Mouse (Mus musculus): ENCODE results near the gene Ddr2. TPM values are rescaled to one million over a fixed set of nuclear protein-coding genes. Genes with fewer than 3 reads are reported as not detected.

The Ddr2 gene
- total and polyA plus RNA-seq, 3 experiments = 0.04 TPM; not detected in 2

DNA sequence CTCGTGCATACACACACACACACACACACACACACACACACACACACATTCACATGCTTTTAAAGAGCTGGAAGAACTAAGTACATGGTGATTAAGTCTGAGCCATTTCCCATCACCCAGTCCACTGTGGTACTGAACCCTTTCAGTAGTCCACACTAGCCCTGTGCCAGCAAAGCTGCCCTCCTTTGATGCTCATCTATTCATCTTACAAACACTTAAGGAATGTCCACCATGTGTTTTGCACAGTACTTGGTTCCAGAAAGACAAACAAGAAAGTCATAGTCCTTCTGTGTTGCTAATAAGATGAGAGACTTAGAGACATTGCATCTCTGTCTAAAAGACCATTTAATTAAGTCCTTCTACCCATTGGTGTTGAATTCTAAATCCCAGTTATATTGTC is 29.7 kb downstream of the Ddr2 start:
- DNase-seq (ENCODE audit: low read depth, low spot score) = no peak
- TF ChIP-seq HCFC1 (IDR thresholded peaks at IDR 0.05; ENCODE audit: low read depth, low read length) = no peak
- no peak for TF ChIP-seq MAX (IDR thresholded peaks at IDR 0.05; ENCODE audit: low read length)
- TF ChIP-seq CHD1 (IDR thresholded peaks at IDR 0.05; ENCODE audit: low read depth, low read length) = no peak
- no peak for TF ChIP-seq USF1 (IDR thresholded peaks at IDR 0.05; ENCODE audit: low read depth, low read length)
- TF ChIP-seq ZNF384 (IDR thresholded peaks at IDR 0.05; ENCODE audit: low read depth, low read length) = no peak
- no peak for TF ChIP-seq CTCF (IDR thresholded peaks at IDR 0.05 in 2 of 3, conservative IDR thresholded peaks at IDR 0.05 in 1 of 3; ENCODE audit: control insufficient read depth in 1 of 3, insufficient read depth in 1 of 3, low read depth in 2 of 3, low read length in 3 of 3, poor library complexity in 1 of 3, severe bottlenecking in 1 of 3)
- no peak for TF ChIP-seq ZMIZ1 (IDR thresholded peaks at IDR 0.05; ENCODE audit: low read depth, low read length)
- no peak for TF ChIP-seq RCOR1 (IDR thresholded peaks at IDR 0.05; ENCODE audit: low read depth, low read length)
- no peak for TF ChIP-seq SIN3A (IDR thresholded peaks at IDR 0.05; ENCODE audit: low read length)

DNA sequence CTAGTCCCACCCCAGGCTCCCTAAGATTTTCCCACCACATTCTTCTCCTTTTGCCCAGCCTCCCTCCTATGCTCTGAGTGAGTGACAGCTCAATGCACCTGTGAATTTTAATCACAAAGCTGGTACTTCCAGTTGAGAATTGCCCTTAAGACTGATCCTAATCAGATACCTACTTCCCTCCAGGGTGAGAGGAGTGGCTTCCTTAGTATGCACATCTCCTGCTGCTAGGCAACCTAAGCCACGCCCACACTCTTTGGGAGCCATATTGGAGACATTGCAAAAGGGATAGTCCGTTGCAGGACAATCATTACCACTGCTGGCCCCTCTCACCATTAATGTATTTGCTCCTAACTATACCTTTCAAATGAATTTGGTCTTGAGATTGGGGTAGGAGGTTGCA is 31.1 kb downstream of the Ddr2 start:
- H3K36me3 ChIP-seq (ENCODE audit: control insufficient read depth in 1 of 2, insufficient read depth in 2 of 2, low read length in 2 of 2) = no peaks in the 10 kb centered on the region
- DNase-seq (ENCODE audit: low read depth, low spot score) = peak; percentile 8
- no peak overlapping the region for H3K9ac ChIP-seq (ENCODE audit: control insufficient read depth, low read depth, low read length, poor library complexity, severe bottlenecking)
- H3K79me2 ChIP-seq (ENCODE audit: control insufficient read depth, insufficient read depth, low read length, poor library complexity) = no peaks in the 10 kb centered on the region
- TF ChIP-seq CHD1 (IDR thresholded peaks at IDR 0.05; ENCODE audit: low read depth, low read length) = no peak
- TF ChIP-seq POLR2AphosphoS2 (IDR thresholded peaks at IDR 0.05; ENCODE audit: low read length) = no peak
- no peak for TF ChIP-seq ZKSCAN1 (IDR thresholded peaks at IDR 0.05; ENCODE audit: low read depth, low read length)
- TF ChIP-seq MYB (IDR thresholded peaks at IDR 0.05; ENCODE audit: low read depth, low read length) = no peak
- TF ChIP-seq EP300 (IDR thresholded peaks at IDR 0.05; ENCODE audit: low read depth in 1 of 2, low read length in 2 of 2) = no peak
- TF ChIP-seq SMC3 (IDR thresholded peaks at IDR 0.05; ENCODE audit: low read depth, low read length) = no peak
- no peak for TF ChIP-seq NRF1 (IDR thresholded peaks at IDR 0.05; ENCODE audit: insufficient read depth, low read depth, low read length, poor library complexity, severe bottlenecking)
- no peak for TF ChIP-seq USF1 (IDR thresholded peaks at IDR 0.05; ENCODE audit: low read depth, low read length)
- no peak for TF ChIP-seq TBP (IDR thresholded peaks at IDR 0.05; ENCODE audit: low read depth, low read length)
- no peak overlapping the region for H3K4me3 ChIP-seq (ENCODE audit: control insufficient read depth in 1 of 2, insufficient read depth in 1 of 2, low read depth in 2 of 2, low read length in 2 of 2)
- H3K27ac ChIP-seq (ENCODE audit: control insufficient read depth, low read depth, low read length) = no peak overlapping the region
- H3K4me1 ChIP-seq (ENCODE audit: control insufficient read depth in 1 of 2, insufficient read depth in 2 of 2, low read length in 2 of 2) = no peaks in the 10 kb centered on the region
- H3K27me3 ChIP-seq (ENCODE audit: control insufficient read depth in 1 of 2, insufficient read depth in 2 of 2, low read length in 2 of 2) = no peaks in the 10 kb centered on the region
- no peaks in the 10 kb centered on the region for H3K9me3 ChIP-seq (replicated peaks; ENCODE audit: insufficient read depth, low read length)

More for the DNA sequence above, 29.7 kb downstream of the Ddr2 start:
- no peaks in the 10 kb centered on the region for H3K9me3 ChIP-seq (replicated peaks; ENCODE audit: insufficient read depth, low read length)
- no peaks in the 10 kb centered on the region for H3K36me3 ChIP-seq (ENCODE audit: control insufficient read depth in 1 of 2, insufficient read depth in 2 of 2, low read length in 2 of 2)
- H3K9ac ChIP-seq (ENCODE audit: control insufficient read depth, low read depth, low read length, poor library complexity, severe bottlenecking) = no peak overlapping the region
- H3K4me3 ChIP-seq (ENCODE audit: control insufficient read depth in 1 of 2, insufficient read depth in 1 of 2, low read depth in 2 of 2, low read length in 2 of 2) = no peak overlapping the region
- no peak overlapping the region for H3K27ac ChIP-seq (ENCODE audit: control insufficient read depth, low read depth, low read length)
- H3K27me3 ChIP-seq (ENCODE audit: control insufficient read depth in 1 of 2, insufficient read depth in 2 of 2, low read length in 2 of 2) = no peaks in the 10 kb centered on the region
- no peaks in the 10 kb centered on the region for H3K79me2 ChIP-seq (ENCODE audit: control insufficient read depth, insufficient read depth, low read length, poor library complexity)
- no peaks in the 10 kb centered on the region for H3K4me1 ChIP-seq (ENCODE audit: control insufficient read depth in 1 of 2, insufficient read depth in 2 of 2, low read length in 2 of 2)

DNA sequence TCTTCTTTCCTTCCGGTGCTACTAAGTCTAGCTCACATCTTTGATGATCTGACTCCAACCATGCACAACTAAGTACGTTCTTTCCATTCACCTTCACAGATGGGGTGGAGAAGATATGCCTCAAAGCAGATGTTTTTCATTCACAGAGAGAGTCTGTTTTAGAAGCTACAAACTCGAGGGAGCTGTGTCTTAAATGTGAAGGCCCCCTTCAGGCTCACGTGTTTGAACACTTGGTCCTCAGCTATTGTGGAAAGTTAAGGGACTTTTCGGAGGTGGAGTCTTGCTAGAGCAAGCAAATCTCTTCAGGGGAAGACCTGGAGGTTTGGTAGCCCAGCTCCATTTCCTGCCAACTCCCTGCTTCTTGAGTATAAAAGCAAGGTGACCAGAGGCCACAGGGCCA is 34.2 kb downstream of the Ddr2 start:
- no peak for DNase-seq (ENCODE audit: low read depth, low spot score)
- no peak overlapping the region for H3K27ac ChIP-seq (ENCODE audit: control insufficient read depth, low read depth, low read length)
- H3K27me3 ChIP-seq (ENCODE audit: control insufficient read depth in 1 of 2, insufficient read depth in 2 of 2, low read length in 2 of 2) = no peaks in the 10 kb centered on the region
- no peaks in the 10 kb centered on the region for H3K79me2 ChIP-seq (ENCODE audit: control insufficient read depth, insufficient read depth, low read length, poor library complexity)
- H3K4me3 ChIP-seq (ENCODE audit: control insufficient read depth in 1 of 2, insufficient read depth in 1 of 2, low read depth in 2 of 2, low read length in 2 of 2) = no peak overlapping the region
- no peaks in the 10 kb centered on the region for H3K36me3 ChIP-seq (ENCODE audit: control insufficient read depth in 1 of 2, insufficient read depth in 2 of 2, low read length in 2 of 2)
- H3K9ac ChIP-seq (ENCODE audit: control insufficient read depth, low read depth, low read length, poor library complexity, severe bottlenecking) = no peak overlapping the region
- H3K4me1 ChIP-seq (ENCODE audit: control insufficient read depth in 1 of 2, insufficient read depth in 2 of 2, low read length in 2 of 2) = no peaks in the 10 kb centered on the region
- no peak for TF ChIP-seq MEF2A (IDR thresholded peaks at IDR 0.05; ENCODE audit: extremely low read depth, insufficient replicate concordance, low read depth, low read length, poor library complexity, severe bottlenecking)
- TF ChIP-seq USF1 (IDR thresholded peaks at IDR 0.05; ENCODE audit: low read depth, low read length) = no peak
- no peaks in the 10 kb centered on the region for H3K9me3 ChIP-seq (replicated peaks; ENCODE audit: insufficient read depth, low read length)

Measured in MEL (cell line).